Mouse (Mus musculus) CH12.LX (cell line): ENCODE data around the gene Wbp1l. TPM values are rescaled to one million over a fixed set of nuclear protein-coding genes. Genes with fewer than 3 reads are reported as not detected.

Source experiments
- DNase-seq: peaks from one replicate; pipeline ENCODE4 v3.0.0-alpha.2; 2013; ENCODE audit errors: extremely low read depth
- H3K27ac ChIP-seq: 2 replicates; pipeline ENCODE4 v1.5.1; 2012; ENCODE audit warnings: low read depth, mild to moderate bottlenecking, control low read depth, moderate library complexity; ENCODE audit not compliant: insufficient read depth
- H3K27me3 ChIP-seq: replicated peaks from 2 replicates; pipeline ENCODE3; 2012; ENCODE audit warnings: inconsistent platforms
- H3K36me3 ChIP-seq, 2 experiments: replicated peaks in 1 of 2; 2 replicates each; pipeline versions ENCODE3 to v1.6.1; 2012; ENCODE audit warnings: inconsistent platforms in 1 of 2, low read length in 1 of 2, mild to moderate bottlenecking in 1 of 2, mixed read lengths in 1 of 2, moderate library complexity in 1 of 2; ENCODE audit not compliant: control insufficient read depth in 1 of 2, insufficient read depth in 1 of 2
- H3K4me1 ChIP-seq, 2 experiments: 2 replicates each; pipeline ENCODE4 v1.6.1; 2012; ENCODE audit warnings: inconsistent platforms in 1 of 2, moderate library complexity in 1 of 2; ENCODE audit not compliant: insufficient read depth in 2 of 2, control insufficient read depth in 1 of 2
- H3K4me2 ChIP-seq: 2 replicates; pipeline ENCODE4 v1.6.1; 2012; ENCODE audit warnings: low read depth, mild to moderate bottlenecking, control low read depth; ENCODE audit not compliant: poor library complexity, insufficient read depth, severe bottlenecking
- H3K4me3 ChIP-seq, 3 experiments: fragments of 150-350 bp in 1 of 3; sonication (generic) in 1 of 3; replicated peaks in 1 of 3; 2 replicates each; pipeline versions ENCODE3 to v1.5.1; 2011 to 2012; ENCODE audit warnings: low read depth in 2 of 3, low read length in 2 of 3, mild to moderate bottlenecking in 2 of 3, moderate library complexity in 2 of 3, control low read depth in 1 of 3, improper control_type of control experiment in 1 of 3, inconsistent platforms in 1 of 3, mixed read lengths in 1 of 3; ENCODE audit not compliant: poor library complexity in 1 of 3
- H3K79me2 ChIP-seq: replicated peaks from 2 replicates; pipeline ENCODE4 v1.6.1; 2012; ENCODE audit warnings: mild to moderate bottlenecking, moderate library complexity; ENCODE audit not compliant: control insufficient read depth, poor library complexity, insufficient read depth, severe bottlenecking; ENCODE audit errors: extremely low read depth
- H3K9ac ChIP-seq: 2 replicates; pipeline ENCODE4 v1.6.1; 2012; ENCODE audit warnings: low read depth, mild to moderate bottlenecking, control low read depth, moderate library complexity; ENCODE audit not compliant: insufficient read depth
- H3K9me3 ChIP-seq: replicated peaks from 2 replicates; pipeline ENCODE3; 2012; ENCODE audit warnings: low read length, inconsistent platforms, mixed read lengths
- CHD1 ChIP-seq: IDR thresholded peaks from 2 replicates; pipeline ENCODE4 v1.6.1; 2012; ENCODE audit warnings: low read depth, low read length, improper control_type of control experiment, inconsistent platforms
- CTCF ChIP-seq, 2 experiments: IDR thresholded peaks in 1 of 2; conservative IDR thresholded peaks in 1 of 2; 2 replicates each; pipeline ENCODE4 v1.5.1; 2011 to 2012; ENCODE audit warnings: low read depth in 2 of 2, low read length in 2 of 2, improper control_type of control experiment in 1 of 2, inconsistent platforms in 1 of 2, mild to moderate bottlenecking in 1 of 2, moderate library complexity in 1 of 2
- E2F4 ChIP-seq: IDR thresholded peaks from 2 replicates; pipeline ENCODE4 v1.6.1; 2011; ENCODE audit warnings: low read depth, low read length, improper control_type of control experiment; ENCODE audit not compliant: insufficient replicate concordance
- GABPA ChIP-seq: IDR thresholded peaks from 2 replicates; pipeline ENCODE4 v1.6.1; 2012; ENCODE audit warnings: low read depth, low read length, improper control_type of control experiment, inconsistent platforms; ENCODE audit not compliant: insufficient replicate concordance
- HCFC1 ChIP-seq: IDR thresholded peaks from 2 replicates; pipeline ENCODE4 v1.6.1; 2012; ENCODE audit warnings: low read depth, mild to moderate bottlenecking, inconsistent platforms, low read length, improper control_type of control experiment
- MAFK ChIP-seq: IDR thresholded peaks from 2 replicates; pipeline ENCODE4 v1.6.1; 2011; ENCODE audit warnings: low read length, improper control_type of control experiment; ENCODE audit not compliant: insufficient replicate concordance
- MAZ ChIP-seq: IDR thresholded peaks from 2 replicates; pipeline ENCODE4 v1.6.1; 2012; ENCODE audit warnings: low read depth, mild to moderate bottlenecking, inconsistent platforms, low read length, improper control_type of control experiment, moderate library complexity
- MXI1 ChIP-seq: IDR thresholded peaks from 2 replicates; pipeline ENCODE4 v1.6.1; 2011; ENCODE audit warnings: mild to moderate bottlenecking, low read depth, low read length, improper control_type of control experiment
- POLR2A ChIP-seq: IDR thresholded peaks from 2 replicates; pipeline ENCODE4 v1.6.1; 2011; ENCODE audit warnings: low read depth, mild to moderate bottlenecking, improper control_type of control experiment, low read length
- POLR2AphosphoS2 ChIP-seq: IDR thresholded peaks from 2 replicates; pipeline ENCODE4 v1.6.1; 2011; ENCODE audit warnings: low read depth, low read length, improper control_type of control experiment
- RCOR1 ChIP-seq: conservative IDR thresholded peaks from 2 replicates; pipeline ENCODE4 v1.6.1; 2012; ENCODE audit warnings: low read depth, mild to moderate bottlenecking, inconsistent platforms, low read length, improper control_type of control experiment
- SMC3 ChIP-seq: IDR thresholded peaks from 2 replicates; pipeline ENCODE4 v1.6.1; 2011; ENCODE audit warnings: low read depth, low read length, improper control_type of control experiment
- USF1 ChIP-seq: IDR thresholded peaks from 2 replicates; pipeline ENCODE4 v1.6.1; 2014; ENCODE audit warnings: low read depth, mild to moderate bottlenecking, inconsistent platforms, low read length, improper control_type of control experiment
- ZC3H11A ChIP-seq: IDR thresholded peaks from 2 replicates; pipeline ENCODE4 v1.6.1; 2012; ENCODE audit warnings: low read depth, mild to moderate bottlenecking, inconsistent platforms, low read length, improper control_type of control experiment
- ZMIZ1 ChIP-seq: IDR thresholded peaks from 2 replicates; pipeline ENCODE4 v1.6.1; 2012; ENCODE audit warnings: low read depth, mild to moderate bottlenecking, inconsistent platforms, low read length, improper control_type of control experiment
- ZNF384 ChIP-seq: IDR thresholded peaks from 2 replicates; pipeline ENCODE4 v1.6.1; 2012; ENCODE audit warnings: low read depth, low read length, improper control_type of control experiment, inconsistent platforms
- dilution Hi-C: fragments of 300-500 bp; cut with MboI; formaldehyde crosslinking; loops from 2 replicates; pipeline ENCODE4 v1.14.3; 2020; ENCODE audit warnings: low sequenced_read_pairs; ENCODE audit not compliant: extremely low pct_unique_long_range_greater_than_20kb, extremely low pct_ligation_motif_present
- in situ Hi-C: fragments of 300-500 bp; cut with MboI; formaldehyde crosslinking; loops from 3 replicates; pipeline ENCODE4 v1.14.3; 2019; ENCODE audit warnings: low sequenced_read_pairs, low pct_ligation_motif_present, low pct_unique_long_range_greater_than_20kb, mixed read lengths
- polyA plus RNA-seq: library from polyadenylated mRNA; unstranded; fragments of >175 nt; gene quantifications from 2 replicates; pipeline ENCODE4 v1.2.1, GENCODE M21; 2012; ENCODE audit warnings: low read depth; ENCODE audit not compliant: insufficient read length
- total RNA-seq, 2 experiments: library from RNA; depleted of rRNA; stranded (reverse); fragments of 300-350 nt in 1 of 2; fragments of >200 nt in 1 of 2; gene quantifications; 2 replicates each; pipeline ENCODE4 v1.2.3; 2012 to 2014

The Wbp1l gene
- total and polyA plus RNA-seq, 3 experiments = 11.6 to 23.5 (median 17.4) TPM

- no peak for DNase-seq
- H3K27ac ChIP-seq = no peak overlapping the region
- TF ChIP-seq GABPA = no peak
- no peak for TF ChIP-seq CTCF (conservative IDR thresholded peaks at IDR 0.05 in 1 of 2, IDR thresholded peaks at IDR 0.05 in 1 of 2; ENCODE audit: low read depth in 2 of 2, low read length in 2 of 2)
- no peak for TF ChIP-seq E2F4
- TF ChIP-seq MAZ = no peak
- TF ChIP-seq MXI1 = no peak
- TF ChIP-seq RCOR1 = no peak
- no peak for TF ChIP-seq CHD1
- TF ChIP-seq USF1 = no peak
- in situ Hi-C loops = no loop called here
- peaks cover 0 to 9% of the 10 kb centered on the region in 2 experiments; a peak in 1 of 4 replicates for H3K4me1 ChIP-seq
- H3K27me3 ChIP-seq = no peaks in the 10 kb centered on the region
- dilution Hi-C loops = no loop called here
- no peaks in the 10 kb centered on the region; the same call in 1 of the 2 replicates for H3K79me2 ChIP-seq
- H3K4me2 ChIP-seq = no peak overlapping the region
- peaks cover 10 to 88% of the 10 kb centered on the region in 2 experiments for H3K36me3 ChIP-seq
- no peaks in the 10 kb centered on the region for H3K9me3 ChIP-seq
- no peak overlapping the region for H3K4me3 ChIP-seq
- no peak overlapping the region for H3K9ac ChIP-seq
Observed at GRCm38 (mm10) chr19:46621236-46622183, 22.6 kb downstream of the Wbp1l start.

- Histone ChIP-seq H3K9me3 (no peaks in the 10 kb centered on the region), H3K4me2 (no peak overlapping the region), H3K36me3 (peaks cover 10 to 84% of the 10 kb centered on the region in 2 experiments), H3K4me3 (no peak overlapping the region), H3K4me1 (no peaks in the 10 kb centered on the region), H3K9ac (no peak overlapping the region), H3K27me3 (no peaks in the 10 kb centered on the region)
- dilution Hi-C loops = no loop called here
- DNase-seq = no peak
- in situ Hi-C loops = no loop called here
- TF ChIP-seq ZNF384 = no peak
- no peak for TF ChIP-seq USF1
- no peak for TF ChIP-seq RCOR1
- TF ChIP-seq E2F4 = no peak
- TF ChIP-seq POLR2A = no peak
- TF ChIP-seq MAFK = no peak
- no peak for TF ChIP-seq SMC3
- no peak for TF ChIP-seq ZC3H11A
- no peak for TF ChIP-seq ZMIZ1
- TF ChIP-seq HCFC1 = no peak
- TF ChIP-seq POLR2AphosphoS2 = no peak
- TF ChIP-seq, all 38 proteins: peak for 0
- no peaks in the 10 kb centered on the region; the same call in 1 of the 2 replicates for H3K79me2 ChIP-seq
- H3K27ac ChIP-seq = no peak overlapping the region
Observed at GRCm38 (mm10) chr19:46622659-46623193, 23.8 kb downstream of the Wbp1l start.
